Mouse (Mus musculus) hindbrain, postnatal 0 days (tissue): Measurements from ENCODE around the gene Elac2. TPM values are rescaled to one million over a fixed set of nuclear protein-coding genes. Genes with fewer than 3 reads are reported as not detected.

Experiments
- ATAC-seq: fragments of 200-750 bp; cut with Nextera tagmentation; 2 replicates; pipeline ENCODE4 v1.8.0; 2017; ENCODE audit warnings: mild to moderate bottlenecking, moderate TSS enrichment, moderate library complexity
- DNase-seq: peaks from one replicate; pipeline ENCODE4 v3.0.0-alpha.2; 2015; ENCODE audit warnings: low spot score
- H3K27ac ChIP-seq: fragments of 300-500 bp; sonication (generic); 2 replicates; pipeline ENCODE4 v1.5.1; 2014; ENCODE audit warnings: mild to moderate bottlenecking
- H3K27me3 ChIP-seq: fragments of 300-500 bp; sonication (generic); 2 replicates; pipeline ENCODE4 v1.6.1; 2014; ENCODE audit warnings: low read length, mixed read lengths; ENCODE audit not compliant: insufficient read depth
- H3K36me3 ChIP-seq: fragments of 300-500 bp; sonication (generic); 2 replicates; pipeline ENCODE4 v1.6.1; 2014; ENCODE audit warnings: low read length, mixed read lengths; ENCODE audit not compliant: insufficient read depth
- H3K4me1 ChIP-seq: fragments of 300-500 bp; sonication (generic); 2 replicates; pipeline ENCODE4 v1.6.1; 2014; ENCODE audit warnings: antibody characterized with exemption, low read length, mixed read lengths; ENCODE audit not compliant: insufficient read depth
- H3K4me2 ChIP-seq: fragments of 300-500 bp; sonication (generic); 2 replicates; pipeline ENCODE4 v1.6.1; 2014; ENCODE audit warnings: low read depth, mild to moderate bottlenecking, low read length, moderate library complexity, mixed read lengths
- H3K4me3 ChIP-seq: fragments of 300-500 bp; sonication (generic); 2 replicates; pipeline ENCODE4 v1.5.1; 2014; ENCODE audit warnings: low read length
- H3K9ac ChIP-seq: fragments of 300-500 bp; sonication (generic); replicated peaks from 2 replicates; pipeline ENCODE4 v1.6.1; 2014; ENCODE audit warnings: mild to moderate bottlenecking, low read length, moderate library complexity, mixed read lengths
- H3K9me3 ChIP-seq: fragments of 300-500 bp; sonication (generic); 2 replicates; pipeline ENCODE4 v1.6.1; 2016; ENCODE audit warnings: low read length, mixed read lengths
- CTCF ChIP-seq: IDR thresholded peaks from 2 replicates; pipeline ENCODE4 v1.5.1; 2016; ENCODE audit warnings: antibody characterized with exemption, control low read depth, low read depth
- WGBS: fragments of 180-500 bp; shearing (Covaris S2); extraction: QIAGEN DNeasy Blood & Tissue Kit; methylation state at CpG from one replicate; pipeline ENCODE4 v1.1.7; 2014; 5-methylcytosine and 5-hydroxymethylcytosine counted together
- polyA plus RNA-seq: library from polyadenylated mRNA; unstranded; fragments of >200 nt; fragmentation: Nextera tagmentation; extraction: Ambion mirVana; gene quantifications from 2 replicates; pipeline ENCODE4 v1.2.1, GENCODE M21; 2015
- total RNA-seq: library from RNA; depleted of rRNA; stranded (reverse); fragments of >200 nt; gene quantifications from 2 replicates; pipeline ENCODE4 v1.2.3, GENCODE M21; 2014

Elac2 gene
- total and polyA plus RNA-seq, 2 experiments from 2014 or later: 22.5 to 36.5 TPM

DNA sequence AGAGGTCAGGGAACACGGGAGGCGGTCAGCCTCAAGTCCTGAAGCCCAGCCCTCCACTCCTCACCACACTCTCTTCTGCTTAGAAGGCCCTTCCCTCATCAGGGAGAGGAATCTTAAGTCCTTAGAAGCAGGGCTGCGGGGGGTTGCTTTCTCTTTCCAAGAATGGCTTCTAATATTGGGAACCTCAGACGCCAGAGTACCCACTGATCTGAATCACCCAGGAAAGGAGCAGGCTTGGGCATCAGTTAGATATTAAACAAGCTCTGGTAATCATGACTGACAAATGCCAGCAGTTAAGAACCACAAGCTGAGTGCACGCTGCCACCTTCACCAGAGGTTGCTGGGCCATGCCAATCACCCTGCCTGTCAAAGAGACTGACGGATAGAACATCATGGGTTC, 35.1 kb downstream of the Elac2 start:
- Histone ChIP-seq H3K36me3 (no peaks in the 10 kb centered on the region; the same call in 1 of the 2 replicates), H3K9ac (no peak overlapping the region), H3K4me2 (no peak overlapping the region), H3K27ac (no peak overlapping the region), H3K4me3 (no peak overlapping the region), H3K27me3 (no peaks in the 10 kb centered on the region), H3K9me3 (no peaks in the 10 kb centered on the region), H3K4me1 (no peaks in the 10 kb centered on the region)
- no peak for DNase-seq
- no peak for TF ChIP-seq CTCF
- WGBS: 81% methylated on average over 6 of the region's 6 CpGs
- no peak for ATAC-seq

DNA sequence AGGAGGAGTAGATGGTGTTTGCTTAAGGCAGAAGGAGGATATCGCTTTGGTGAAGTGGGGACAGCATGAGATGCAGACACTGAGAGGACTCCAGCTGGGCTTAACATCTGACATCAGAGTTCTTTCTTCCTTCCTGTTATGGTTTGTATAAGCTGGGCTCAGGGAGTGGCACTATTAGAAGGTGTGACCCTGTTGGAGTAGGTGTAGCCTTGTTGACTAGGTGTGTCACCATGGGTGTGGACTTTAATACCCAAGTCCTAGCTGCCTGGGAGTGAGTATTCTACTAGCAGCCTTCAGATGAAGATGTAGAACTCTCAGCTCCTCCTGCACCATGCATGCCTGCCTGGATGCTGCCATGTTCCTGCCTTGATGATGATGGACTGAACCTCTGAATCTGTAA, 37.9 kb downstream of the Elac2 start:
- no peak for ATAC-seq
- Histone ChIP-seq H3K4me2 (no peak overlapping the region), H3K27ac (no peak overlapping the region), H3K27me3 (no peaks in the 10 kb centered on the region), H3K4me3 (no peak overlapping the region), H3K4me1 (no peaks in the 10 kb centered on the region), H3K9me3 (no peaks in the 10 kb centered on the region), H3K36me3 (peaks cover 9% of the 10 kb centered on the region; the same call in 1 of the 2 replicates), H3K9ac (no peak overlapping the region)
- DNase-seq: no peak
- no peak for TF ChIP-seq CTCF
- 96% methylated on average over 1 of the region's 1 CpGs for WGBS

DNA sequence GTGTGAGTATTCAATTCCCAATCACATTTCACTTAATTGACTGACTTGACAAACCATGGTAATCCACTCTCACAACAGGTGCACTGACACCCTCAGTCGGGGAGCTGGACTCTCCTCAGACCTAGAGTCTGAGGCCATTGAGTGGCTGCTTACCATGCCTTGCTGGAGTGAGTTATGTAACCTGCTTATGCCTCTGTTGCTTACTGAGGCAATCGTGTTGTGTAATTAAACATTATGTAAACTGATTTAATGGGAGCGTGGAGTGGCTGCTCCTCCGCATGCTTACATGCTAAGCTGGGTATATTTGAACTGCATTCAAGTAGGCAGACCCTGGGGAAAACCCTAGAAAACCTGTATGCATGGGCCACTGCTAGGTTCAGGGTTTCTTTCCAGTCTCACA, 41.9 kb downstream of the Elac2 start:
- Histone ChIP-seq H3K27ac (no peak overlapping the region), H3K4me3 (no peak overlapping the region), H3K4me1 (no peaks in the 10 kb centered on the region), H3K4me2 (no peak overlapping the region), H3K36me3 (peaks cover 20% of the 10 kb centered on the region; the same call in 1 of the 2 replicates), H3K9ac (no peak overlapping the region), H3K9me3 (no peaks in the 10 kb centered on the region), H3K27me3 (no peaks in the 10 kb centered on the region)
- ATAC-seq (no peak), DNase-seq (no peak)
- no peak for TF ChIP-seq CTCF
- 82% methylated on average over 4 of the region's 4 CpGs for whole genome bisulfite sequencing

DNA sequence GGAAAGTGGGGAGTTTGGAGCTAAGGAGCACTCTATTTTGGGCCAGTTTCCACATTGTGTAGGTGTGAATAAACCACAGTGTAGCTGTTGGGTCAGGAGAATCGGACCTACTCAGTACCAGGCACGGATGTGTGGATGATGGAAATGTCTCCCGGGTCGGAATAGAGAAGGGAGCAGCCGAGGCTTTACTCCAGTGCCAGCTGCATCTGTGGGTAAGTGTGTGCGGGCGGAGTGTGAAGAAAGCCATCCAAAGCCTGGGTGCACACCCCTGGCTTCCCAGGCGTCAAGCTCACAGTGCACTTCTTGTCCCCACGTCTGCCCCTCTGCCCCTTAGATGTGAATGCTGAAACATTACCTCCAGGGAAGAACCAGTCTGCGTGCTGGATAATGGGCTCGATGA, 43.9 kb downstream of the Elac2 start:
- H3K36me3 ChIP-seq: peaks cover 28% of the 10 kb centered on the region; the same call in 1 of the 2 replicates
- no peak overlapping the region for H3K4me3 ChIP-seq
- H3K27ac ChIP-seq: no peak overlapping the region
- no peak for TF ChIP-seq CTCF
- H3K4me1 ChIP-seq: no peaks in the 10 kb centered on the region
- H3K27me3 ChIP-seq: no peaks in the 10 kb centered on the region
- no peak overlapping the region for H3K4me2 ChIP-seq
- H3K9ac ChIP-seq: no peak overlapping the region
- DNase-seq: no peak
- no peaks in the 10 kb centered on the region for H3K9me3 ChIP-seq
- WGBS: 92% methylated on average over 11 of the region's 11 CpGs
- ATAC-seq: no peak

DNA sequence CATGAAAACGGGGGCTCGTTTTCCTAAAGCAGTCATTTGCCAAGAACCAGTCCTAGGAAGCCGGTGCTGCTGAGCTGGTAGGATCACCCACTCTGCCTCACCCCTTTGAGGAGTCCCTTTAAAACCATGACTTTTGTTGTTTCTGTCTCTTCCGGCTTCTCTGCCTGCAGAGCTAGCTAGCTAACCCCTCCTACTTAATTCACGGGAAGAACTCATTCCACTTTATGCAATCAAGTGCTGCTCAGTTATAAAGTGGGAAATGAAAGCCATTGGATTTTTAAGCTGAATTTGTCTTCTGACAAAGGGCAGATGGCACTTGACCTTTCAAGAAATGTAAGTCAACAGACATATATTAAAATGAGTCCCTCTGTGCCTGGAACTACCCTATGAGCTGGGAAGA, 49.2 kb downstream of the Elac2 start:
- no peak for ATAC-seq
- WGBS: 80% methylated on average over 5 of the region's 5 CpGs
- H3K36me3 ChIP-seq: peaks cover 32% of the 10 kb centered on the region; the same call in 1 of the 2 replicates
- TF ChIP-seq CTCF: no peak
- no peaks in the 10 kb centered on the region for H3K4me1 ChIP-seq
- no peak overlapping the region for H3K27ac ChIP-seq
- H3K4me2 ChIP-seq: no peak overlapping the region
- no peak for DNase-seq
- no peak overlapping the region for H3K9ac ChIP-seq
- H3K9me3 ChIP-seq: no peaks in the 10 kb centered on the region
- H3K4me3 ChIP-seq: no peak overlapping the region
- H3K27me3 ChIP-seq: no peaks in the 10 kb centered on the region

DNA sequence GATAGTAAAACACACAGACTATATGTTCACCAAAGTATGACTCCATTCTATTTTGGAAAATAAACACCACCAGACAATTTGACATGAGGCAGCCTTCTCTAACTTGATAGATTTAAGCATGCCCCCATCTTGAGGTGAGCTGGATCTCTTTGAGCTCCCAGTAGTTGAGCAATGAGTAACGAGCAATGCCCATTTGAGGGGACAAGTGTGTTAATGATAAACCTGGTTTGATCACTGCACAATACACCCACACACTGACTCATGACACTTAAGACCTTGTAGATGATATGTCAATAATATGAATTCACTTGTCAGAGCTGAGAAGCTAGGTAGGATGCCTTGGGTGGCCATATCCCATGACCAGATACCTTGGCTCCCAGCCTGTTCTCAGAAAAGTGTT, 51.4 kb downstream of the Elac2 start:
- Histone ChIP-seq H3K4me2 (no peak overlapping the region), H3K9me3 (no peaks in the 10 kb centered on the region), H3K9ac (no peak overlapping the region), H3K4me3 (no peak overlapping the region), H3K27ac (no peak overlapping the region), H3K27me3 (no peaks in the 10 kb centered on the region), H3K36me3 (peaks cover 37% of the 10 kb centered on the region; the same call in 1 of the 2 replicates), H3K4me1 (no peaks in the 10 kb centered on the region)
- WGBS: 83% methylated on average over 1 of the region's 1 CpGs
- ATAC-seq (no peak), DNase-seq (no peak)
- no peak for TF ChIP-seq CTCF

DNA sequence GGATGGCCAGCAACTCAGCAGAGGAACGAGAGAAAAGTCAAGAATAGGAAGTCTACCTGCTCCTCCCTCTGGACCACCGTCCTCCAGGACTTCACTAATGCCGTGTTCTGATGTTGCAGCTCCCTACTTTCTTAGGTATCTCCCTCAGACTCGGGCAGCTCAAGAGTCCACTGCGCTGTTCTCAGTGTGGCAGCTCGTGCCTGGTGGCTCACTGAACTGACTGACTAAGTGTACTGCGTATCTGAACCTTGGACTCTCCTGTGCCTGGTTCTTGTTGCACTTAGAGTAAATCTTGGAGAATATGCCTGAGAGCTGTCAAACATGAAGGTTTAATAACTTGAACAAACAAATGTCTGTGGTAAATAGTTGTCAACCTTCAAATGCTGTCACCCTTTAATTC, 53.4 kb downstream of the Elac2 start:
- Histone ChIP-seq H3K36me3 (peaks cover 30% of the 10 kb centered on the region; the same call in 1 of the 2 replicates), H3K27me3 (no peaks in the 10 kb centered on the region), H3K9me3 (no peaks in the 10 kb centered on the region), H3K9ac (no peak overlapping the region), H3K4me3 (no peak overlapping the region), H3K27ac (no peak overlapping the region), H3K4me2 (no peak overlapping the region), H3K4me1 (no peaks in the 10 kb centered on the region)
- 92% methylated on average over 7 of the region's 7 CpGs for WGBS
- ATAC-seq: no peak
- no peak for DNase-seq
- no peak for TF ChIP-seq CTCF
